Mouse (Mus musculus) liver, embryonic 15.5 days (tissue): ENCODE measurements around the gene Cpm. TPM values are rescaled to one million over a fixed set of nuclear protein-coding genes. Genes with fewer than 3 reads are reported as not detected.

Experiments used
- ATAC-seq: fragments of 200-750 bp; cut with Nextera tagmentation; 2 replicates; pipeline ENCODE4 v1.8.0; 2017; ENCODE audit warnings: moderate number of reproducible peaks, mild to moderate bottlenecking, moderate library complexity; ENCODE audit not compliant: insufficient read depth
- H3K27ac ChIP-seq: fragments of 300-500 bp; sonication (generic); replicated peaks from 2 replicates; pipeline ENCODE4 v1.5.1; 2015; ENCODE audit warnings: mild to moderate bottlenecking, inconsistent platforms
- H3K27me3 ChIP-seq: fragments of 300-500 bp; sonication (generic); 2 replicates; pipeline ENCODE4 v1.6.1; 2015; ENCODE audit warnings: mild to moderate bottlenecking, inconsistent platforms
- H3K36me3 ChIP-seq: fragments of 300-500 bp; sonication (generic); replicated peaks from 2 replicates; pipeline ENCODE4 v1.6.1; 2015; ENCODE audit warnings: moderate library complexity, mild to moderate bottlenecking, inconsistent platforms
- H3K4me1 ChIP-seq: fragments of 300-500 bp; sonication (generic); replicated peaks from 2 replicates; pipeline ENCODE4 v1.6.1; 2015; ENCODE audit warnings: inconsistent platforms
- H3K4me2 ChIP-seq: fragments of 300-500 bp; sonication (generic); 2 replicates; pipeline ENCODE4 v1.6.1; 2015; ENCODE audit warnings: moderate library complexity, mild to moderate bottlenecking, inconsistent platforms
- H3K4me3 ChIP-seq: fragments of 300-500 bp; sonication (generic); replicated peaks from 2 replicates; pipeline ENCODE4 v1.5.1; 2015; ENCODE audit warnings: mild to moderate bottlenecking, inconsistent platforms
- H3K9ac ChIP-seq: fragments of 300-500 bp; sonication (generic); 2 replicates; pipeline ENCODE4 v1.6.1; 2015; ENCODE audit warnings: moderate library complexity, mild to moderate bottlenecking, inconsistent platforms
- H3K9me3 ChIP-seq: fragments of 300-500 bp; sonication (generic); replicated peaks from 2 replicates; pipeline ENCODE4 v1.6.1; 2016; ENCODE audit warnings: inconsistent platforms
- WGBS: fragments of 180-500 bp; shearing (Covaris S2); methylation state at CpG from one replicate; pipeline ENCODE4 v1.1.7; 2015; ENCODE audit warnings: mixed read lengths; ENCODE audit not compliant: insufficient replicate concordance; 5-methylcytosine and 5-hydroxymethylcytosine counted together
- polyA plus RNA-seq: library from polyadenylated mRNA; unstranded; fragments of >200 nt; fragmentation: Nextera tagmentation; extraction: Ambion mirVana; gene quantifications from 2 replicates; pipeline ENCODE4 v1.2.1, GENCODE M21; 2015

Gene Cpm
- polyA plus RNA-seq, 1 experiment from 2014 or later: 15.7 TPM

DNA sequence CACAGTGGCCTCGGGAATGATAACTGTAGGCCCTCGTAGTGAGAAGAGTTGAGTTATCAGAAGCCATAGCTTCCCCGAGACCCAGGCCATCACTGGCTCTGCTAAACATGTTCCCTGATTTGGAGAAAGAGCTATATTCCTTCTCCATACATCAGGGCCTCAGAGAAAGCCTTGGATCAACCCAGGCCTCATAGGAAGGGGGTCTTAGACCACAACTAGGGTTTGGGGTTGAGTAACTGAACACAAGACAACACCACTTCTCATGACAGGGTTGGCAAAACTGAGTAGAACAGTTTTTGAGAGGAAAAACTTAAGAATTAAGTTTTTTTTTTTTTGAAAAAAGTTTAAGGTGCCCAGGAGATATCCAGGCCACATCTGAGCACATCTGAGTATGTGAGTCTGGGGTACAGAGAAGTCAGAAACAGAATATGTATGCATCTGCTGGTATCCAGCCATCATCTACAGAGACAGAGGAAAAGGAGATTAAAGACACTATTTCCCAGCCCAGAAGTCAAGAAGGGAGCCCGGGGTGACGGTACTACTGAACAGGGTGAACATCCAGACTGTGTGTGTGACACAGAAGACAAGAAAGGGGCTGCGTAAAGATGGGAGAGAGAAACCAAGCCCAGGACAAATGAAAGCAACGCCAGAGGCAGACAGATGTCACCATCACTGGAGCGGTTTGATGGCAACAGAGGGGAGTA is 26.0 kb upstream of the Cpm start:
- no peak for ATAC-seq
- H3K9ac ChIP-seq: no peak overlapping the region

DNA sequence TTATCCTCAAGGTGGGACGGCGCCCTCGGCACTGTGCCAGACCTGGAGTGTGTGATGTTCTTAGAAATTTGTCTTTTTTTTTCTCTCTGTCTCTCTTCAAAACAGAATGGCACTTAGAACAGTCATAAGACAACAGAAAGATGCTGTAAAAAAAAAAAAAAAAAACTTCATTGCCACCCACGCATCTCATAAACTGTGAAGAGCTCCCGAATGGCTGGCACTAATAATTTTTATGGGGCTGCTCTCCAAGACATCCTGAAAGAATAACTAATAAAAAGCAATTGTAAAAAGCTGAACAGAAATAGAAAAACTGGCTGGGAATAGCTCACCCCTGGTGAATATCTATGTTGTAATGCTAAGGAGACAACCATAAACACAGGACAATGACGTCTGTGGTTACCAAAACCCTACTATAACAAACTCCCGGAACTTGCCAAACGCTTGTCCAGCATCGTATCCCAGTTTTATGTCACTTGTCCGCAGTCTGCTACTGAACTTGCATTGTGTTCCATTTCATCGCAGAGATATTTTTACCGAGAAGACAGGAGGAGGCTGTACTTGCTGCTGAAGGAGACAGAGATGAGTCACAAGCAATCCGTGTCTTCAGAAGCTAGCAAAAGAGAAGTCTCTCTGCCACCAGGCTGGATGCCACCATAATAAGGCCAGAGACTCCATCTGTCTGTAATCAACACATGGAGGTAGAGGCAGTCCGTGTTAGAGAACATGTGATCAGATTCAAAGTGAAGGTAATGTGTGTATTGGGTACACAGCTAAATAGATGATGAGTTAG is 25.3 kb upstream of the Cpm start:
- Histone ChIP-seq H3K27me3 (no peaks in the 10 kb centered on the region), H3K4me2 (no peak overlapping the region), H3K27ac (no peak overlapping the region), H3K4me3 (no peak overlapping the region), H3K36me3 (no peaks in the 10 kb centered on the region), H3K9ac (no peak overlapping the region), H3K9me3 (no peaks in the 10 kb centered on the region), H3K4me1 (no peaks in the 10 kb centered on the region)
- ATAC-seq: no peak
- 72% methylated on average over 14 of the region's 14 CpGs for WGBS

More for the DNA sequence above, 26.0 kb upstream of the Cpm start:
- no peak overlapping the region for H3K4me2 ChIP-seq
- H3K9me3 ChIP-seq: no peaks in the 10 kb centered on the region
- H3K36me3 ChIP-seq: no peaks in the 10 kb centered on the region
- WGBS: 62% methylated on average over 8 of the region's 8 CpGs
- H3K4me3 ChIP-seq: no peak overlapping the region
- no peak overlapping the region for H3K27ac ChIP-seq
- no peaks in the 10 kb centered on the region for H3K4me1 ChIP-seq
- H3K27me3 ChIP-seq: no peaks in the 10 kb centered on the region

DNA sequence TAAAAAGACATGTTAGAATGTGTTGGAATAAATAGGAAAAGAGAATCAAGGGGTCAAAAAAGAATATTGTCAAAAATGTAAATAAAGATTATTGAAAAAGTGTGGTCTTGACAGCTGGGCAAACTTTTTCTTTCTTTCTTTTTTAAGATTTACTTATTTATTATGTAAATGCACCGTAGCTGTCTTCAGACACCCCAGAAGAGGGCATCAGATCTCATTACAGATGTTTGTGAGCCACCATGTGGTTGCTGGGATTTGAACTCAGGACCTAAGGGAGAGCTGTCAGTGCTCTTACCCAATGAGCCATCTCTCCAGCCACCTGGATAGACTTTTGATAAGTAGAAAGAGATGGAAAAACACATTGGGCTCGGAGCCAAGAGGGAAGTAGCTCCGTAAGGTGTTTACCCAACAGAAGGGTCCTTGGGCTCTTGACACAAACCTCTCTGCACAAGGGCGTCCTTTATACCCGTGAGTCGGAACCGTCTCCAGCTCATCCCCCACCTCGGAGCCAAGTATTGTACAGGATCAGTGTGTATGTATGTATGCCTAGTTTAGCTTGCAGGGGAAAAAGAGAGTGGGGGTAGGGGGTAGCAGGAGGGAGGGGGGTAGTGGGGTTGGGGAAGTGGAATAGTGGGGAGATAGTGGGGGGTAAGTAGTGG is 24.5 kb upstream of the Cpm start:
- 66% methylated on average over 8 of the region's 8 CpGs for WGBS

DNA sequence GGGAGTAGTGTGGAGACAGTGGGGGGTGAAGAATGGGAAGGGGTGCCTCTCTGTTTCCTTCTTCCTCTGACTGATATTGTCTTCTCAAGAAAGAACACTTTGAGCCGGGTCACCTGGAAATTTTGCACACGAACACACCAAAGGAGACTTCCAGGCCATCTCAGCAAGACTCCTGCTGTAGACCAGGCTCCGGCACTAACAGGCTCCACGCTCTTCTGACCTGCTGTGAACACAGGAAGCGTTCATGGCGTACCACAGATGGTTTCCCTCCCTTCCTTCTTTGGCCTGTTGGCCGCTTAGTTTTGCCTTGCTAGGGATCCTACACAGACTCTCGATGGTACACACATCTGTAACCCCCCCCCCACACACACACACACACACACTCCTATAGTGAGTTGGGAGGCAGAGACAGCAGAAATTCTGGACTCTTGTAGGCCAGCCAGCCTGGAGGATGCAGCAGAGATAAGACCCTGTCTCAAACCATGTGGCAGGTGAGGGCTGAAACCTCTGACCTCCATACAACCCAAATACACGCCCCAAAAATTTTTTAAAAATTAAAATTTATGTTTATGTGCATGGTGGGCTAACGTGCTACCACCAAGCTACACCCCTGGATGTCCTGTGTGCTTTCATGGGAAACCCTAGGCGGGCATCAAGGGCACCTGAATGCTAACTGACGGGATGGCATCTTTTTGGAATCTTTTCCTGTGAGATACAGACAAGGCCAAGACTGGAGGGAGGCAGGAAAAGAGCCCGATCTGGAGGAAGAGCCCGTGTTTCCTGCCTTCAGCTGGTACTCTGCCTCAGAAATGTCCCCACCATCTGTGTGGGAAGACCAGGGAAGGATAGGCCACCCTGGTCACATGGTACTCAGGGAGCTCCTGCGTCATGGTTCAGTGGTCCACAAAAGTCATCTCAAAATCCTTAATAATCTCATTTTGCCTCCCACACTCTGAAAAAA is 23.7 kb upstream of the Cpm start:
- Histone ChIP-seq H3K9me3 (no peaks in the 10 kb centered on the region), H3K9ac (no peak overlapping the region), H3K27ac (no peak overlapping the region), H3K27me3 (no peaks in the 10 kb centered on the region), H3K4me3 (no peak overlapping the region), H3K36me3 (no peaks in the 10 kb centered on the region), H3K4me1 (no peaks in the 10 kb centered on the region), H3K4me2 (no peak overlapping the region)
- 55% methylated on average over 15 of the region's 15 CpGs for WGBS
- ATAC-seq: no peak

More for the DNA sequence above, 24.5 kb upstream of the Cpm start:
- no peak overlapping the region for H3K27ac ChIP-seq
- ATAC-seq: no peak
- no peaks in the 10 kb centered on the region for H3K4me1 ChIP-seq
- H3K36me3 ChIP-seq: no peaks in the 10 kb centered on the region
- H3K4me2 ChIP-seq: no peak overlapping the region
- H3K27me3 ChIP-seq: no peaks in the 10 kb centered on the region
- H3K9me3 ChIP-seq: no peaks in the 10 kb centered on the region
- no peak overlapping the region for H3K9ac ChIP-seq
- no peak overlapping the region for H3K4me3 ChIP-seq

DNA sequence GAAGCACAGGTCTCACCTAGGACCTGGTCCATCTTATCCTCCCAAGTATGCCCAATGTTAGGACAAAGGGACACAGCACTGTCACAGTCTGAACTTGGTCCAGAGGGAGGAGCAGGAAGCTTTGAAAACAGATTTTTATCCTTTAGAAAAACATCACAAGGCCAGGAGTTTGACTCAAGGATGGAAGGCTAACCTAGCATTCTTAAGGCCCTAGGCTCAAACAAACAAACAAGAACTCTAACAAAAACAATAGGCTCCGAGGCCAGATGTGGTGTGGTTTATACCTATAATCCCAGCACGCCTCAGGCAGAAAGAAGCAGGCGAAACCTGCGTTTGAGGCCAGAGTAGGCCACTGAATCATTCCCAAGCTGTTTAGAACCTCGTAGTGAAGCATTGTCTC is 22.9 kb upstream of the Cpm start:
- no peak overlapping the region for H3K4me3 ChIP-seq
- no peaks in the 10 kb centered on the region for H3K9me3 ChIP-seq
- no peaks in the 10 kb centered on the region for H3K36me3 ChIP-seq
- H3K27ac ChIP-seq: no peak overlapping the region
- no peaks in the 10 kb centered on the region for H3K27me3 ChIP-seq
- ATAC-seq: no peak
- H3K4me1 ChIP-seq: no peaks in the 10 kb centered on the region
- H3K4me2 ChIP-seq: no peak overlapping the region
- H3K9ac ChIP-seq: no peak overlapping the region
- WGBS: 66% methylated on average over 5 of the region's 5 CpGs

DNA sequence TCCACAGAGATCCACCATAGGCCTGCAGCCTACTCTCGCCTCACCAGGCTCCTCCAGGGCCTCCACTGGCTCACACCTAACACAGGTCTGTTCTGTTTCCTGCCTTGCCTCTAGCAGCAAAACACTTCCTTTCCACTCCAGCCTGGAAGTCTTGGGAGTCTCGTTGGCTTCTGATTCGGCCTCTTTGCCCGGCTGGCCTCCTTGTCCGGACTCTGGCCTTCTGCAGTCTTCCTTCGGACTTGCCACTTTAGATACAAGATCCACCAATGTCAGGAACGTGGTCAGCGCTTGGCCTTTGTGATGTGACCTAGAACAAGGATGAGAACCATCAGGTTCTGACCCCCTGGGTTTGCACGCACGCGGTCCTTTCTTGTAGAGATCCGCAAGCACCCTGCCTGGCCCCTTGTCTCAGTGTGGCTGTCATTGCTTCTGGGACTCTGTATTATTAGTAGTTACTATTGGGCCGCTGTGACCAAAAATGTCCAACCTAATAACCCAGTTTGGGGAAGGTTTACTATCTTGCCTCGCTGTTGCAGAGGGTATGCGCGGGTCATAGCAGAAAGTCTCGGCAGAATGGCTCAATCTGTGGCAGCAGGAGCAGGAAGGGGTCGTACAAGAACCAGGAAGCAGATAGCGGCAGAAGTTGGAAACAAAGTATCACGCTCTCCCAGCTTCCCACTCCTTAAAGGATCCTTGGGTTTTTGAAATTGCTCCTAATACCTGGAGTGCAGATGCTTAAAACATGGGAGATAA is 22.1 kb upstream of the Cpm start:
- WGBS: 67% methylated on average over 20 of the region's 20 CpGs
- ATAC-seq: no peak
- Histone ChIP-seq H3K9ac (no peak overlapping the region), H3K27me3 (no peaks in the 10 kb centered on the region), H3K36me3 (no peaks in the 10 kb centered on the region), H3K9me3 (no peaks in the 10 kb centered on the region), H3K27ac (no peak overlapping the region), H3K4me3 (no peak overlapping the region), H3K4me1 (no peaks in the 10 kb centered on the region), H3K4me2 (no peak overlapping the region)

DNA sequence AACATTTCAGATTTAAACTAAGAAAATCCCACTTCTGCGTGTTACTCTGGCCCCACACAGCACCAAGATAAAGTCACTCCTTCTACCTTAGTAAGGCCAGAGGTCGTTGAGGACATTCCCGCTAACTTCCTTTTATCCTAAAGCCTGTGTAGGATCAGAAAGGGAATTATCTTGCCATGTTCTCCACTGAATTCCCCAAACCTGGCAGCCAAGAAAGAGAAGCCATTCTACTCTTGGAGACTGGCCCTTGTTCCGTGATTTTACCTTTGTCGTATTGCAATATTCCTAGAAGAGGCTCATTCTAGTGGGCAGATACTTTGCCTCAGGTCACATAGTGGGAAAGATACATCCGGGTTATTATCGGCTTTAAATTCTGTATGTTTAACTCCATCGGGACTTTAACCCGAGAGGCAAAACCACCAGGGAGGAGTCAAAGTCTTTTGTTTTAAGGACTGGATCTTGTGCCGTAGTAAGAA is 21.5 kb upstream of the Cpm start:
- Histone ChIP-seq H3K4me2 (no peak overlapping the region), H3K9ac (no peak overlapping the region), H3K4me1 (no peaks in the 10 kb centered on the region), H3K27ac (no peak overlapping the region), H3K4me3 (no peak overlapping the region), H3K36me3 (no peaks in the 10 kb centered on the region), H3K27me3 (no peaks in the 10 kb centered on the region), H3K9me3 (no peaks in the 10 kb centered on the region)
- no peak for ATAC-seq
- 80% methylated on average over 10 of the region's 10 CpGs for WGBS

DNA sequence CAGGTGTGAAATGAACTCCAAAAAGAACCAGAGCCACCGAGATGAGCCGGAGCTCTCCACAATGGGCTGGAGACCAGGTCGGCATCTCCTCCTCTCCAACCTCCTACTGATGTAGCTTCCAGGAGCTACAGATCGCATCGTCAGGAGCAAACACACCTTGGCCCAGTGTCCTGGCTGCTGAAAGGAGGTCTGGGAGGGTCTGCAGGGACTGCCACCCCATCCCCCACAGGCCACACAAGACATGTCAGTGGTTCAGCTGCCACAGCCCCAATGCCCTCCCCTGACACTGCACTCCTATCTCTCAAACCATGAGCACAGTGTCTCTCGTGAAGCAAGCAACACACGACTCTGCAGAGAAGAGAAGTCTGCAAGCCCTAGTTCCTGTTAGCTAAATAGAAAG is 20.8 kb upstream of the Cpm start:
- Histone ChIP-seq H3K27ac (no peak overlapping the region), H3K9me3 (no peaks in the 10 kb centered on the region), H3K27me3 (no peaks in the 10 kb centered on the region), H3K36me3 (no peaks in the 10 kb centered on the region), H3K4me3 (no peak overlapping the region), H3K4me2 (no peak overlapping the region), H3K4me1 (no peaks in the 10 kb centered on the region), H3K9ac (no peak overlapping the region)
- 60% methylated on average over 7 of the region's 7 CpGs for WGBS
- no peak for ATAC-seq

DNA sequence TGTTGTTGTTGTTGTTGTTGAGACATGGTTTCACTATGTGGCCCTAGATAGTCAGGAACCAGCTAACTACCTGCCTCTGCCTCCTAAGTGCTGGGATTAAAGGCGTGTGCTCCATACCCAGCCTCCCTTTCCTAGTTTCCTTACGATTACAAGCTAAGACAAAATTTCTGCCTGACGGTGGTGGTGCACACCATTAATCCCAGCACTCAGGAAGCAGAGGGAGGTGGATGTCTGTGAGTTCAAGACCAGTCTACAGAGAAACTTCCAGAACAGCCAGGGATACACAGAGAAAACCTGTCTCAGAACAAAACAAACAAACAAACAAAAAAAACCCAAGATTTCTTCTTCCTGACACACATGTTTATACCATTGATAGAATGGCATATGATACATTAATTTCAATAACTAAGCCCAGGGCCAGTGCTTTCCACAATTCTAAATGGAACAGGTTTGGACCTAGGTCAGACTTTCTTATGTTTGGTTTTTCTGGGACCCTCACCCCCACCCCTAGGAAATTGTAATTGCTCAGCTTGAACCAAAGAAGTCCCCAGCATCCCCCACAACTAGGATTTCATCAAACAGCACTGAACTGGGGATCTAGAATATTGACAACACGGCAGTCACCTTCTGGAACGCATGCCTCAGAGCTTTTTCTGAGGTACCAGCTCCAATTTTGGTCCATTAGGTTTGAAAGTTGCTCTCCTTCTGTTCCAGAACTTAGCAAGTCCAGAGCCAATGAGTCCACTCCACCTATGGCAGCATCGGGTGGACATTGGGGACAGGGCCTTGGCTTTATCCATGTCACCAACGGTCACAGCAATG is 20.1 kb upstream of the Cpm start:
- Histone ChIP-seq H3K4me2 (no peak overlapping the region), H3K4me3 (no peak overlapping the region), H3K27me3 (no peaks in the 10 kb centered on the region), H3K27ac (no peak overlapping the region), H3K4me1 (no peaks in the 10 kb centered on the region; the same call in 1 of the 2 replicates), H3K9ac (no peak overlapping the region), H3K36me3 (no peaks in the 10 kb centered on the region), H3K9me3 (no peaks in the 10 kb centered on the region)
- WGBS: 69% methylated on average over 7 of the region's 7 CpGs
- no peak for ATAC-seq

DNA sequence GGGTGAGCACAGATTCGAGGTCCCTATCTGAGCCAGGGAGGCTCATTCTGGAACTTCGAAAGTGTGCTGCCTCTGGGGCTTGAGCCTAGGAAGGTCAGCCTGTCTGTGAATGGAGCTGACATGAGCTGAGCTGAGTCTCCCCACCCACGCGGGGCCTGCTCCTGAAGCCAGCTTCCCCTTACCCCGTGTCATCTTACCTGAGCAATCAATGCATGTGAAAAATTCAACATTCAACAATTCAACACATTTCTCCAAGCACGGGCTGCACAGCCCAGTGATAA is 19.6 kb upstream of the Cpm start:
- H3K27ac ChIP-seq: no peak overlapping the region
- no peak overlapping the region for H3K4me3 ChIP-seq
- no peaks in the 10 kb centered on the region for H3K9me3 ChIP-seq
- H3K9ac ChIP-seq: no peak overlapping the region
- no peak for ATAC-seq
- H3K4me1 ChIP-seq: no peaks in the 10 kb centered on the region; the same call in 1 of the 2 replicates
- no peaks in the 10 kb centered on the region for H3K36me3 ChIP-seq
- no peaks in the 10 kb centered on the region for H3K27me3 ChIP-seq
- WGBS: 67% methylated on average over 6 of the region's 6 CpGs
- H3K4me2 ChIP-seq: no peak overlapping the region
